Mouse (Mus musculus) spleen, adult 2 months (tissue): Measurements from ENCODE around the gene Olfr646. TPM values are rescaled to one million over a fixed set of nuclear protein-coding genes. Genes with fewer than 3 reads are reported as not detected.

Source experiments
- DNase-seq, 2 experiments: peaks; one replicate each; pipeline versions ENCODE4 v3.0.0 to v3.0.0-alpha.2; 2012 to 2021; ENCODE audit warnings: low spot score in 2 of 2, low read depth in 1 of 2
- H3K27ac ChIP-seq: fragments of 200-500 bp; 2 replicates; pipeline ENCODE4 v1.5.1; 2012; ENCODE audit warnings: low read length, inconsistent platforms; ENCODE audit not compliant: insufficient read depth
- H3K27me3 ChIP-seq: fragments of 200-500 bp; 2 replicates; pipeline ENCODE4 v1.6.1; 2012; ENCODE audit warnings: mild to moderate bottlenecking, moderate library complexity, low read length, inconsistent platforms; ENCODE audit not compliant: control insufficient read depth, insufficient read depth
- H3K36me3 ChIP-seq: fragments of 200-500 bp; 2 replicates; pipeline ENCODE4 v1.6.1; 2012; ENCODE audit warnings: mild to moderate bottlenecking, low read length, inconsistent platforms; ENCODE audit not compliant: control insufficient read depth, insufficient read depth
- H3K4me1 ChIP-seq: fragments of 200-500 bp; 2 replicates; pipeline ENCODE4 v1.6.1; 2011; ENCODE audit warnings: inconsistent platforms; ENCODE audit not compliant: control insufficient read depth, insufficient read depth, insufficient read length
- H3K4me3 ChIP-seq: fragments of 200-500 bp; 2 replicates; pipeline ENCODE4 v1.5.1; 2011; ENCODE audit warnings: mild to moderate bottlenecking, inconsistent platforms; ENCODE audit not compliant: insufficient read depth, insufficient read length; ENCODE audit errors: extremely low read depth
- CTCF ChIP-seq: fragments of 200-500 bp; IDR thresholded peaks from 2 replicates; pipeline ENCODE4 v1.5.1; 2011; ENCODE audit warnings: mild to moderate bottlenecking, inconsistent platforms; ENCODE audit not compliant: insufficient read depth, insufficient read length, insufficient replicate concordance; ENCODE audit errors: extremely low read depth
- POLR2A ChIP-seq: fragments of 200-500 bp; IDR thresholded peaks from 2 replicates; pipeline ENCODE4 v1.6.1; 2011; ENCODE audit warnings: low read depth, low read length, inconsistent platforms
- WGBS: fragments of 180-500 bp; shearing (Covaris S2); methylation state at CpG from one replicate; pipeline ENCODE4 v1.1.7; 2018; 5-methylcytosine and 5-hydroxymethylcytosine counted together
- polyA plus RNA-seq: library from polyadenylated mRNA; depleted of rRNA; stranded (reverse); fragments of >200 nt; gene quantifications from 2 replicates; pipeline ENCODE4 v1.2.3, GENCODE M21; 2012; rRNA removed

The Olfr646 gene
- polyA plus RNA-seq = 0.08 TPM in 1 of 2 replicates, not detected in the other

DNA sequence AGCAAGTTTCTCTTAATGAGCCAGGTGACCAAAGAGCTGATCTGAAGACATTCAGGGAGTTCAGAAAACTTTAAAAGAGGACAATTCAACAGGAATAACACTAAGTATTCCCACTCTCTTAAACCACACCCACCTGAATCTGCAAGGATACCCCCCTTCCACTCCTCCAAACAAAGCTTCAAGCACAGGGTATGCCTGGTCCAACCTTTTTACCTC lies at the start of gene Olfr646:
Gene Olfr646 (plus strand): TSS at position 117 of the 216 bp plus-strand sequence.
- H3K4me3 ChIP-seq = no peak within 1 kb of the TSS
- H3K36me3 ChIP-seq = no peaks in the 10 kb centered on the region
- TF ChIP-seq CTCF (no peak), POLR2A (no peak)
- H3K4me1 ChIP-seq = no peaks in the 10 kb centered on the region
- no peak within 1 kb of the TSS for H3K27ac ChIP-seq
- no peaks in the 10 kb centered on the region for H3K27me3 ChIP-seq
- DNase-seq = no peak

GRCm38 (mm10) chr7:104059215-104059614 lies 45.5 kb upstream of the Olfr646 start:
- Histone ChIP-seq H3K36me3 (no peaks in the 10 kb centered on the region), H3K27me3 (no peaks in the 10 kb centered on the region), H3K27ac (no peak overlapping the region), H3K4me1 (no peaks in the 10 kb centered on the region), H3K4me3 (no peak overlapping the region)
- TF ChIP-seq CTCF (no peak), POLR2A (no peak)
- no peak for DNase-seq
- WGBS = 92% methylated on average over 1 of the region's 1 CpGs

- H3K36me3 ChIP-seq = no peaks in the 10 kb centered on the region
- WGBS = 85% methylated on average over 2 of the region's 2 CpGs
- H3K4me1 ChIP-seq = no peaks in the 10 kb centered on the region
- H3K27me3 ChIP-seq = no peaks in the 10 kb centered on the region
- no peak within 1 kb of the TSS for H3K4me3 ChIP-seq
- no peak for DNase-seq
- no peak within 1 kb of the TSS for H3K27ac ChIP-seq
- TF ChIP-seq CTCF = no peak
- no peak for TF ChIP-seq POLR2A
Observed at GRCm38 (mm10) chr7:104061345-104061744, 43.3 kb upstream of the Olfr646 start, which contains the start of gene 4930516K23Rik. Gene 4930516K23Rik (minus strand): TSS chr7:104061445.

DNA sequence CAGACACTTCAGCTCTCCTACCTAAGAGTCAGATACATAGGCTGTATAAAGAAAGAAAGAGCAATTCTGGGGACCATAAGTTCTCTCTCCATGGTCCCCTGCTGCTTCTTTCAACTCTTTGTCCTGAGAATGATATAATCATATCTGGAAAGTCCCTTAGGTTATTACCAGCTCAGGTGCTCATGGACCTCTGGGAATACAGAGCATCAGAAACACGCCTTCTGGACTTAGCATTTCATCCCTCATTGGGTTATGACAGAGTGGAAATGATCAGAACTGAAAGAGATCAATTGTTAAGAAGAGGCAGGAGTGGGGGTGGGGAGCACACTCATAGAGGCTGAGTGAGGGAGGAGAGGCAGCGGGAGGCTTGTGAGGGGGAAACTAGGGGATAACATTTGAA lies 32.9 kb upstream of the Olfr646 start, which contains the start of gene Olfr644:
Gene Olfr644 (minus strand): TSS at position 101 of the 400 bp plus-strand sequence.
- TF ChIP-seq POLR2A (no peak), CTCF (no peak)
- Histone ChIP-seq H3K27ac (no peak within 1 kb of the TSS), H3K36me3 (no peaks in the 10 kb centered on the region), H3K4me1 (no peaks in the 10 kb centered on the region), H3K27me3 (no peaks in the 10 kb centered on the region), H3K4me3 (no peak within 1 kb of the TSS)
- no peak for DNase-seq
- 83% methylated on average over 2 of the region's 2 CpGs for WGBS

DNA sequence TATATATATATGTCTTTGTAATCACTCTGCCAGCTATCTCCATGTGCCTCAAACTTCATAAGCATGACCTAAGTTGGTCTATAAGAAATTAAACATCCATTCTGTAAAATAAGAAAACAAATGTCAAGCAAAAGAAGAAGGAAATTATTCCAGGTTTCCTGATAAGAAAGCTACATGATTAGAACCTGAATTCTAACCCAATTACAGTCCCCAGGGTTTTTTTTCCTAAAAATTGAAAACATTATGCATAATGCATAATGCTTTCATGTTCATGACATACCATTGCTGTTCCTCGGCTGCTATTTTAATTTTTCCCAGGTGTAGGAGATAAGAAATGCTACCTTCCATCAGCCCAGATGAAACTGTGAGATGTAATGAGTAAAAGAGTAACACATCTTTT lies 19.3 kb upstream of the Olfr646 start, which contains the start of gene Olfr645:
Gene Olfr645 (minus strand): TSS at position 101 of the 400 bp plus-strand sequence.
- Histone ChIP-seq H3K27ac (no peak within 1 kb of the TSS), H3K4me1 (no peaks in the 10 kb centered on the region), H3K36me3 (no peaks in the 10 kb centered on the region), H3K27me3 (no peaks in the 10 kb centered on the region), H3K4me3 (no peak within 1 kb of the TSS)
- TF ChIP-seq POLR2A = no peak
- no peak for DNase-seq
- WGBS = 85% methylated on average over 1 of the region's 1 CpGs

DNA sequence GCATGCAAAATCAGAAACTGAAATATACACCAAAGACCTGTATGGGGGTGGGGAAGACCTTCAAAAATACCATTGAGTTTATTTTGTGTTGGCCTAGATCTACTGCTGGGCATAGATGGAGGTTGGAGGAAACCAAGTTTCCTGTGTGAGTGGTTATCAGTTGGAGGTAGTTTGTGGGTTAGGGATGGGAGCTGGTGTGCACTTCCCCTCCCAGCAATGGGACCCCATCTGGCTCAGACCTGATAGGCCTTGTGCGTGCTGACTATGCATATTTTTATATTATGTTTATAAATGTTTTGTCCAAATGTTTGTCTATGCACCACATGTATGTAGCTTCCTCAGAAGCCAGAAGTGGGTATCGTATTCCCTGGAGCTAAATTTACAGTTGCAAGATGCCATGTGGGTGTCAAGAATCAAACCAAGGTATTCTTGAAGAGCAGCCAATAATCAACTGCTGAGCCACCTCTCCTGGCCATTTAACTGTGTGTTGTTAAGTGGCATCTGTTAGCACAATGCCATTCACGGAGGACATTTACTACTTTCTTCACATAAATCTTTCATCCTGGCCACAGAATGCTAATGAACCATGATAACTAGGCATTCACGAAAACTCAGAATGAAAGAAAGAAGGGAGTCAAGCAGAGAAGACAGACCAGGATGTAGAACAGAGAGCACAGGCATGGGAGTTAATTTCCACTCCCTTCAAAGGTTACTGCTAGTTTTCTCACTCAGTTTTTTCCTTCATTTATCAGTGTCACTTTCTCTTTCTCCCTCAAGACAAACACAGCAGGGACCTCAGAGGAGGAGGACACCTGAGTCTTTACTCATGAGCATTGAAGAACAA lies 538 bp upstream of the Olfr646 start:
- WGBS = 26% methylated on average over 4 of the region's 4 CpGs
- Histone ChIP-seq H3K27ac (no peak overlapping the region), H3K4me3 (no peak overlapping the region), H3K36me3 (no peaks in the 10 kb centered on the region), H3K27me3 (no peaks in the 10 kb centered on the region), H3K4me1 (no peaks in the 10 kb centered on the region)
- TF ChIP-seq CTCF (no peak), POLR2A (no peak)
- DNase-seq = no peak

DNA sequence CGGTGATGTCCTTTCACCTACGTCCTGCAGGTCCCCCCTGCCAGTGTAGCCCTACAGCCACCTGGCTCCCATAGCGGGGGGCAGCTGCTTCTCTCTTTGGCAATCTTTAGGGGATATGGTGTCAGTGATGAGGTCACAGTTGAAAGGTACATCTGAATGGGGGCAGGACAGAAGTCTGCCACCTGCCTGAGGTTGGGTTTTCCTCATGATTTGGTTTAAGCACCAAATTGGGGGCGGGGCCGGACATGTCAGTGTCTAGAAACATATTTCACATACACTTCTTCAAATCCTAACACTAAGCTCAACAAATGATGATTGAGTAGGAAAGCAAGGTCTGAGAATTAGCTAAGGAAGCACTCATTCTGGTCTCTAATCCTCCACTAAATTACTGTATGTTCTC lies 25.1 kb downstream of the Olfr646 start, which contains the start of gene Ubqln5:
Gene Ubqln5 (minus strand): TSS at position 101 of the 400 bp plus-strand sequence.
- Histone ChIP-seq H3K27ac (no peak within 1 kb of the TSS), H3K27me3 (no peaks in the 10 kb centered on the region), H3K4me1 (no peaks in the 10 kb centered on the region), H3K4me3 (no peak within 1 kb of the TSS), H3K36me3 (no peaks in the 10 kb centered on the region)
- no peak for DNase-seq
- no peak for TF ChIP-seq CTCF
- no peak for TF ChIP-seq POLR2A
- 87% methylated on average over 5 of the region's 5 CpGs for WGBS

GRCm38 (mm10) chr7:104137305-104137704 lies 32.6 kb downstream of the Olfr646 start, which contains the start of gene Olfr643:
Gene Olfr643 (minus strand): TSS chr7:104137405.
- TF ChIP-seq CTCF (no peak), POLR2A (no peak)
- Histone ChIP-seq H3K36me3 (no peaks in the 10 kb centered on the region), H3K4me1 (no peaks in the 10 kb centered on the region), H3K27me3 (no peaks in the 10 kb centered on the region), H3K4me3 (no peak within 1 kb of the TSS), H3K27ac (no peak within 1 kb of the TSS)
- no peak for DNase-seq
- WGBS = 92% methylated on average over 5 of the region's 5 CpGs
